Mouse (Mus musculus) limb, embryonic 10.5 days (tissue): ENCODE measurements around the gene Smyd2. TPM values are rescaled to one million over a fixed set of nuclear protein-coding genes. Genes with fewer than 3 reads are reported as not detected.

ENCODE experiments used
- DNase-seq: peaks from one replicate; pipeline ENCODE4 v3.0.0-alpha.2; 2017; ENCODE audit warnings: low spot score
- H3K27ac ChIP-seq: fragments of 300-500 bp; sonication (generic); 2 replicates; pipeline ENCODE4 v1.5.1; 2016; ENCODE audit warnings: mild to moderate bottlenecking
- H3K27me3 ChIP-seq: fragments of 300-500 bp; sonication (generic); 2 replicates; pipeline ENCODE4 v1.6.1; 2016; ENCODE audit warnings: low read depth, mild to moderate bottlenecking; ENCODE audit not compliant: poor library complexity, severe bottlenecking
- H3K36me3 ChIP-seq: fragments of 300-500 bp; sonication (generic); 2 replicates; pipeline ENCODE4 v1.6.1; 2016; ENCODE audit warnings: mild to moderate bottlenecking, moderate library complexity
- H3K4me1 ChIP-seq: fragments of 300-500 bp; sonication (generic); 2 replicates; pipeline ENCODE4 v1.6.1; 2016
- H3K4me3 ChIP-seq: fragments of 300-500 bp; sonication (generic); 2 replicates; pipeline ENCODE4 v1.5.1; 2016; ENCODE audit warnings: mild to moderate bottlenecking, moderate library complexity
- H3K9me3 ChIP-seq: fragments of 300-500 bp; sonication (generic); replicated peaks from 2 replicates; pipeline ENCODE4 v1.6.1; 2016; ENCODE audit warnings: mild to moderate bottlenecking
- WGBS: fragments of 180-500 bp; shearing (Covaris S2); methylation state at CpG from one replicate; pipeline ENCODE4 v1.1.7; 2016; 5-methylcytosine and 5-hydroxymethylcytosine counted together
- polyA plus RNA-seq: library from polyadenylated mRNA; unstranded; fragments of >200 nt; fragmentation: Nextera tagmentation; extraction: Ambion mirVana; gene quantifications from 2 replicates; pipeline ENCODE4 v1.2.1, GENCODE M21; 2016

Gene Smyd2
- polyA plus RNA-seq, 1 experiment from 2014 or later: 79.5 TPM

- WGBS: 60% methylated on average over 13 of the region's 13 CpGs
- peak overlapping the region; percentile 50 for H3K27ac ChIP-seq
Observed at GRCm38 (mm10) chr1:189910685-189911345, 11.3 kb downstream of the Smyd2 start.

GRCm38 (mm10) chr1:189903169-189903568, 19.0 kb downstream of the Smyd2 start:
- 76% methylated on average over 11 of the region's 11 CpGs for WGBS
- H3K27me3 ChIP-seq: no peaks in the 10 kb centered on the region
- peaks cover 13% of the 10 kb centered on the region for H3K4me1 ChIP-seq
- DNase-seq: no peak
- H3K27ac ChIP-seq: no peak overlapping the region
- H3K4me3 ChIP-seq: no peak overlapping the region
- no peaks in the 10 kb centered on the region for H3K9me3 ChIP-seq
- H3K36me3 ChIP-seq: peaks cover 48% of the 10 kb centered on the region

More at GRCm38 (mm10) chr1:189910685-189911345, 11.3 kb downstream of the Smyd2 start:
- Histone ChIP-seq H3K4me1 (peaks cover 42% of the 10 kb centered on the region), H3K9me3 (no peaks in the 10 kb centered on the region), H3K27me3 (no peaks in the 10 kb centered on the region), H3K36me3 (peaks cover 34% of the 10 kb centered on the region), H3K4me3 (no peak overlapping the region)
- no peak for DNase-seq

- no peaks in the 10 kb centered on the region for H3K9me3 ChIP-seq
- DNase-seq: no peak
- H3K4me1 ChIP-seq: peaks cover 13% of the 10 kb centered on the region
- peaks cover 51% of the 10 kb centered on the region for H3K36me3 ChIP-seq
- no peaks in the 10 kb centered on the region for H3K27me3 ChIP-seq
- H3K27ac ChIP-seq: no peak overlapping the region
- H3K4me3 ChIP-seq: no peak overlapping the region
- WGBS: 94% methylated on average over 9 of the region's 9 CpGs
Observed at GRCm38 (mm10) chr1:189902413-189902812, 19.8 kb downstream of the Smyd2 start.

GRCm38 (mm10) chr1:189899526-189899925, 22.6 kb downstream of the Smyd2 start:
- 94% methylated on average over 6 of the region's 6 CpGs for WGBS
- H3K27me3 ChIP-seq: no peaks in the 10 kb centered on the region
- no peak overlapping the region for H3K27ac ChIP-seq
- H3K4me1 ChIP-seq: peaks cover 13% of the 10 kb centered on the region
- DNase-seq: no peak
- H3K9me3 ChIP-seq: no peaks in the 10 kb centered on the region
- H3K4me3 ChIP-seq: no peak overlapping the region
- H3K36me3 ChIP-seq: peaks cover 66% of the 10 kb centered on the region

GRCm38 (mm10) chr1:189898708-189899107, 23.5 kb downstream of the Smyd2 start:
- Histone ChIP-seq H3K27me3 (no peaks in the 10 kb centered on the region), H3K27ac (0 out of 2 replicates have a peak overlapping the region, but pooled peaks have one; percentile 9), H3K9me3 (no peaks in the 10 kb centered on the region), H3K36me3 (peaks cover 74% of the 10 kb centered on the region), H3K4me1 (peaks cover 13% of the 10 kb centered on the region), H3K4me3 (no peak overlapping the region)
- DNase-seq: no peak
- 90% methylated on average over 13 of the region's 13 CpGs for WGBS

- Histone ChIP-seq H3K9me3 (no peaks in the 10 kb centered on the region), H3K4me1 (peaks cover 8% of the 10 kb centered on the region), H3K27ac (no peak overlapping the region), H3K4me3 (no peak overlapping the region), H3K36me3 (peaks cover 83% of the 10 kb centered on the region), H3K27me3 (no peaks in the 10 kb centered on the region)
- no peak for DNase-seq
- WGBS: 86% methylated on average over 9 of the region's 9 CpGs
Observed at GRCm38 (mm10) chr1:189897861-189898260, 24.3 kb downstream of the Smyd2 start.

GRCm38 (mm10) chr1:189894191-189894590, 28.0 kb downstream of the Smyd2 start:
- WGBS: 91% methylated on average over 9 of the region's 9 CpGs
- H3K27ac ChIP-seq: no peak overlapping the region

GRCm38 (mm10) chr1:189888749-189889148, 33.4 kb downstream of the Smyd2 start:
- H3K4me3 ChIP-seq: no peak overlapping the region
- no peak overlapping the region for H3K27ac ChIP-seq
- peaks cover 44% of the 10 kb centered on the region for H3K36me3 ChIP-seq
- peaks cover 11% of the 10 kb centered on the region for H3K4me1 ChIP-seq
- no peaks in the 10 kb centered on the region for H3K9me3 ChIP-seq
- DNase-seq: no peak
- H3K27me3 ChIP-seq: no peaks in the 10 kb centered on the region
- WGBS: 81% methylated on average over 10 of the region's 10 CpGs

More at GRCm38 (mm10) chr1:189894191-189894590, 28.0 kb downstream of the Smyd2 start:
- Histone ChIP-seq H3K9me3 (no peaks in the 10 kb centered on the region), H3K4me3 (no peak overlapping the region), H3K36me3 (peaks cover 65% of the 10 kb centered on the region), H3K4me1 (no peaks in the 10 kb centered on the region), H3K27me3 (no peaks in the 10 kb centered on the region)
- DNase-seq: no peak

- Histone ChIP-seq H3K9me3 (no peaks in the 10 kb centered on the region), H3K36me3 (peaks cover 32% of the 10 kb centered on the region), H3K27ac (no peak overlapping the region), H3K4me3 (no peak overlapping the region), H3K4me1 (peaks cover 23% of the 10 kb centered on the region), H3K27me3 (no peaks in the 10 kb centered on the region)
- DNase-seq: peak; percentile 77
- 39% methylated on average over 7 of the region's 7 CpGs for WGBS
Observed at GRCm38 (mm10) chr1:189887518-189887917, 34.6 kb downstream of the Smyd2 start.

GRCm38 (mm10) chr1:189885975-189886374, 36.2 kb downstream of the Smyd2 start:
- Histone ChIP-seq H3K4me1 (peaks cover 25% of the 10 kb centered on the region), H3K27ac (no peak overlapping the region), H3K4me3 (no peak overlapping the region), H3K27me3 (no peaks in the 10 kb centered on the region), H3K9me3 (no peaks in the 10 kb centered on the region), H3K36me3 (peaks cover 35% of the 10 kb centered on the region)
- 81% methylated on average over 6 of the region's 6 CpGs for WGBS
- DNase-seq: no peak

GRCm38 (mm10) chr1:189884951-189885350, 37.2 kb downstream of the Smyd2 start:
- H3K27me3 ChIP-seq: no peaks in the 10 kb centered on the region
- peaks cover 38% of the 10 kb centered on the region for H3K36me3 ChIP-seq
- no peak for DNase-seq
- H3K9me3 ChIP-seq: no peaks in the 10 kb centered on the region
- no peak overlapping the region for H3K4me3 ChIP-seq
- WGBS: 72% methylated on average over 13 of the region's 13 CpGs
- H3K4me1 ChIP-seq: peaks cover 25% of the 10 kb centered on the region
- 0 out of 2 replicates have a peak overlapping the region, but pooled peaks have one; percentile 19 for H3K27ac ChIP-seq

GRCm38 (mm10) chr1:189883531-189884170, 38.5 kb downstream of the Smyd2 start:
- no peaks in the 10 kb centered on the region for H3K9me3 ChIP-seq
- WGBS: 42% methylated on average over 18 of the region's 18 CpGs
- H3K4me1 ChIP-seq: peaks cover 28% of the 10 kb centered on the region
- peak overlapping the region; percentile 42 for H3K27ac ChIP-seq
- peak; percentile 54 for DNase-seq
- H3K36me3 ChIP-seq: peaks cover 36% of the 10 kb centered on the region
- no peaks in the 10 kb centered on the region for H3K27me3 ChIP-seq
- no peak overlapping the region for H3K4me3 ChIP-seq

- Histone ChIP-seq H3K9me3 (no peaks in the 10 kb centered on the region), H3K4me3 (no peak overlapping the region), H3K27me3 (no peaks in the 10 kb centered on the region), H3K36me3 (peaks cover 35% of the 10 kb centered on the region), H3K27ac (peak overlapping the region; percentile 42), H3K4me1 (peaks cover 28% of the 10 kb centered on the region)
- DNase-seq: peak; percentile 81
- WGBS: 59% methylated on average over 7 of the region's 7 CpGs
Observed at GRCm38 (mm10) chr1:189882886-189883285, 39.3 kb downstream of the Smyd2 start.
